Mouse (Mus musculus) E14TG2a.4 (cell line): ENCODE results near the gene Wdr6.
A peak's percentile ranks its signal among the peaks of the same experiment; 100 is the strongest.

ENCODE experiments used
- H3K27me3 ChIP-seq: 2 replicates; pipeline ENCODE4 v1.6.1; 2014; ENCODE audit warnings: low read length, control low read depth; ENCODE audit not compliant: insufficient read depth
- H3K36me3 ChIP-seq: 2 replicates; pipeline ENCODE4 v1.6.1; 2014; ENCODE audit warnings: low read length, control low read depth; ENCODE audit not compliant: insufficient read depth
- H3K4me1 ChIP-seq: replicated peaks from 2 replicates; pipeline ENCODE4 v1.6.1; 2014; ENCODE audit warnings: low read depth, low read length, control low read depth
- H3K4me3 ChIP-seq: replicated peaks from 2 replicates; pipeline ENCODE4 v1.5.1; 2014; ENCODE audit warnings: mild to moderate bottlenecking, low read length
- H3K9me3 ChIP-seq: 2 replicates; pipeline ENCODE4 v1.6.1; 2014; ENCODE audit warnings: low read length, control low read depth
- CTCF ChIP-seq: conservative IDR thresholded peaks from 2 replicates; pipeline ENCODE4 v1.5.1; 2014; ENCODE audit warnings: low read length
- NANOG ChIP-seq: IDR thresholded peaks from 2 replicates; pipeline ENCODE4 v1.6.1; 2014; ENCODE audit warnings: borderline replicate concordance, low read length, mixed read lengths
- POU5F1 ChIP-seq: IDR thresholded peaks from 2 replicates; pipeline ENCODE4 v1.6.1; 2014; ENCODE audit warnings: low read length, borderline replicate concordance

Wdr6 gene

DNA sequence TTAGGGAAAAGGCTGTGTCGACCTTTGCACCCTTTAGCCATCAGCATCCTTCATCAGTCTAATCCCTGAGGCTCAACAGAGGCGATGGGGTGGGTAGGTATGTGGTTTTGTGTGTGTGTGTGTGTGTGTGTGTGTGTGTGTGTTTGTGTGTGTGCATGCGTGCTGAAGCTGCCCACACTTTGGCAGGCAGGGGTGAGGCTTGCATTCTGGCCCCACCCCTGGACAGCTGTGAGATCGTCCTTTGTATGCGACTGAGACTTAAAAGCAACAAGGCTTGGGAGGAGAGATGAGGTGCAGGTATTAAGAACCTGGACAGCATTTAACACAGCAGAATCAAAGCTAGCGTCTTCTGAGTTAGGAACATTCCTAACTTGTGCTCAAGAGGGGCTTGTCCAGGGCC, 1.5 kb downstream of the Wdr6 start:
- Histone ChIP-seq H3K36me3 (peaks cover 62% of the 10 kb centered on the region), H3K27me3 (no peaks in the 10 kb centered on the region)
- TF ChIP-seq NANOG (no peak), CTCF (no peak), POU5F1 (no peak)

DNA sequence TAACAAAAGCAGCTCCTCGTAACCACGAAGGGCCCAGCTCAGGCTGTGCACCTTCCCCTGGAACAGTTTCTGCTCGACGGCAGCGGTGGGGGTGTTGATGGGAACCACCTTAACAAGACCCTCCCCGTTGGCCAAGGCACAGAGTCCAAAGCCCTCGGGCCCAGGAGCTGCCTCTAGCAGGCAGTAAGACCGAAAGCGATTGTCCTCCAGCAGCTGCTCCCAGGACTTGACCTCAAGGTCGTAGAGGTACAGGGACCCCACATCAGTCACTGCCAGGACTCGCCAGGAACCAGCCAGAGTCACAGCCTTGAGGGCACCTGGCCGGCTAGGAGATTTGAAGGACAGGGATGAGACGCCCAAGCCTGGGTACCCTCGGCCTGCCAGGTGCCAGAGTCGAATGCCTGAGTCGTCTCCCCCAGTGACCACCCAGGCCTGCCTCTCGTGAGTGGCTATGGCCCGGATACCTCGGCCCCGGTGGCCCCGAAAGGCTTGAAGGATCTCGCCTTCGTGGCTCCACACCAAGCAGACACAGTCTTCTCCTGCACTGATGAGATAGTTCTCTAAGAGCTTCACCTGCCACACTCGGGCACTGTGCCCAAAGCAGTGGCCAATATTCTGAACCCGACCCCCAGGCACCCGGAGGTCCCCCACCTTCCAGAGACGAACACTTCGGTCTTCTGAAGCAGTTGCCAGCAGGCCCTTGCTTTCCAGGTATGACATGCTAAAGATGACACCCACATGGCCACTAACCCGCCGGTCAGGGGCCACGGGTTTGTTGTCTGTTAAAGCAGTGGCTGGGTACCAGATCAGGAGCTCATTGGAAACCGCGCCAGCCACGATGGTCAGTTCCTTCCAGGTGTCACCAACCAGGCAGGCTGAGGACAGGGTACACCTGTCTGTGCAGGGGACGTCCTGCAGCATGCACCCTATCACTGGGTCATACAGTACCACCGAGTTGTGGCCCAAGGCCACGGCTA, 2.9 kb downstream of the Wdr6 start:
- peaks cover 64% of the 10 kb centered on the region for H3K36me3 ChIP-seq
- no peaks in the 10 kb centered on the region for H3K27me3 ChIP-seq
- TF ChIP-seq POU5F1: no peak
- no peak for TF ChIP-seq CTCF
- TF ChIP-seq NANOG: no peak
- H3K4me3 ChIP-seq: peak overlapping the region; percentile 54; the same call in 1 of the 2 replicates
- peaks cover 93% of the 10 kb centered on the region for H3K4me1 ChIP-seq
- no peaks in the 10 kb centered on the region for H3K9me3 ChIP-seq

More for the DNA sequence above, 1.5 kb downstream of the Wdr6 start:
- Histone ChIP-seq H3K4me1 (peaks cover 87% of the 10 kb centered on the region), H3K9me3 (no peaks in the 10 kb centered on the region), H3K4me3 (peak overlapping the region; percentile 91)

DNA sequence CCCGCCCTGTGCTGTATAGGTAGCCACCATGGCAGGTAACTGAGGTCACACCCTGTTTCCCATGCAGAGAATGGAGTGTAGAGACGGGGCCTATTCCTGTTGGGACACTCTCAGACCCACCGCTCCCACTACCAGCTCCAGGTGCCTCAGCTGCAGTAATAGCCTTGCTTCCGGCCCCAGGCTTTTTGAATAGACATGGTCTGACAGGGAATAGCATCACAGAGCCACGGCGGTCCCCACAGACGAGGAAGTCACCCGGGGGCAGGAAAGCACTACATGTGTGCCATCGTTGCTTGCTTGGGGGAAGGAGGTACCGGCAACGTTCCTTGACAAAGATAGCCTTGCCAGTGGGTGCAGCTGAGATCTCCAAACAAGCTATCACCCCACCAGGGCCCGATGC, 3.6 kb downstream of the Wdr6 start:
- H3K27me3 ChIP-seq: no peaks in the 10 kb centered on the region
- TF ChIP-seq CTCF (no peak), NANOG (no peak), POU5F1 (no peak)
- H3K36me3 ChIP-seq: peaks cover 63% of the 10 kb centered on the region
- H3K4me3 ChIP-seq: peak overlapping the region; percentile 54; the same call in 1 of the 2 replicates
- peaks cover 94% of the 10 kb centered on the region for H3K4me1 ChIP-seq
- no peaks in the 10 kb centered on the region for H3K9me3 ChIP-seq

DNA sequence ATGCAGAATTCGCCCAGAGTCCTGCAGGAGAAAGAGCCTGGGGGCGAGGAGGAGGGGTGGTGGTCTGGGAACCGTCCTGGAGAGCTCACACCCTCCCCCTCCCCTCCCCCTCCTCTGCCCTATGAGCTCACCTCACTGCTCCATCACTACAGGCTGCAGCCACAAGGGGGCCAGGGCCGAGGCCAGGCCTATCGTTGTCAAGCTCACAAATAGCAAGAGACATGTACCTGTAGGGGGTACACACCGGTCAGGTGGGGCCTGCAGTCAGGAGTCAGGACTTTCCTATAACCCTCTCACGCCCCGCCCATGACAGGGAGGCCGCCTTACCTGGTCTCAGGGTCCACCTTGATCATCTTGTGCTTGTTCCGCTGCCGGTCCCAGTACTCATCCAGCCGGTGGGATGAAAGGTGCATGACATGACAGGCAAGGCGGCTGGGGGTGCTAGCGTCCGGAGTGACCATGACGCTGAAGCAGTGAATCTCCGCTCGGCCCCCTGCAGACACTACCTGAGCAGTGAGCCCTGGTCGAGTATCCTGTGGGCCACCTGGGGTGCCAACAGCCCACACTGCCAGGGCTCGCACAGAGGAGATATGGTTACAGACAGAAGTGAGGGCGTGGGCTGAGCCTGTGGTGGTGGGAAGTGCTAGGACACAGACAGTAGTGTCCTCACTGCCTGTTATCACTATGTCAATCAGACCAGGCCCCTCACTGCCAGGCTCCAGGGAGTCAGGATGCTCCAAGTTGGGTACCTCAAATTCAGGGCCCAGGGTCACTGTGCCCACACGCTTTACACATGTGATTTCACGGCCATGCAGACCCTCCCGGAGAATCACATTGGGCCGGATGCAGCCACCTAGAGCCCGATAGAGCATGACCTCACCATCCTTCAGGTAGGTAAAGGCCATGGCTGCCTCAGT, 4.5 kb downstream of the Wdr6 start:
- Histone ChIP-seq H3K9me3 (no peaks in the 10 kb centered on the region), H3K27me3 (no peaks in the 10 kb centered on the region), H3K36me3 (peaks cover 63% of the 10 kb centered on the region), H3K4me1 (peaks cover 91% of the 10 kb centered on the region), H3K4me3 (peak overlapping the region; percentile 54)
- TF ChIP-seq NANOG (no peak), CTCF (peak; percentile 45)

GRCm38 (mm10) chr9:108572321-108572720, 6.2 kb downstream of the Wdr6 start:
- 0 out of 2 replicates have a peak overlapping the region, but pooled peaks have one; percentile 13 for H3K4me3 ChIP-seq

GRCm38 (mm10) chr9:108571401-108571973, 7.1 kb downstream of the Wdr6 start:
- TF ChIP-seq CTCF: no peak
- no peak for TF ChIP-seq POU5F1
- TF ChIP-seq NANOG: no peak
- H3K27me3 ChIP-seq: no peaks in the 10 kb centered on the region
- H3K4me3 ChIP-seq: no peak overlapping the region
- peaks cover 86% of the 10 kb centered on the region for H3K4me1 ChIP-seq
- peaks cover 57% of the 10 kb centered on the region for H3K36me3 ChIP-seq
- no peaks in the 10 kb centered on the region for H3K9me3 ChIP-seq

More at GRCm38 (mm10) chr9:108572321-108572720, 6.2 kb downstream of the Wdr6 start:
- Histone ChIP-seq H3K4me1 (peaks cover 94% of the 10 kb centered on the region), H3K9me3 (no peaks in the 10 kb centered on the region), H3K27me3 (no peaks in the 10 kb centered on the region), H3K36me3 (peaks cover 63% of the 10 kb centered on the region)
- TF ChIP-seq CTCF: no peak
- no peak for TF ChIP-seq POU5F1
- TF ChIP-seq NANOG: no peak

DNA sequence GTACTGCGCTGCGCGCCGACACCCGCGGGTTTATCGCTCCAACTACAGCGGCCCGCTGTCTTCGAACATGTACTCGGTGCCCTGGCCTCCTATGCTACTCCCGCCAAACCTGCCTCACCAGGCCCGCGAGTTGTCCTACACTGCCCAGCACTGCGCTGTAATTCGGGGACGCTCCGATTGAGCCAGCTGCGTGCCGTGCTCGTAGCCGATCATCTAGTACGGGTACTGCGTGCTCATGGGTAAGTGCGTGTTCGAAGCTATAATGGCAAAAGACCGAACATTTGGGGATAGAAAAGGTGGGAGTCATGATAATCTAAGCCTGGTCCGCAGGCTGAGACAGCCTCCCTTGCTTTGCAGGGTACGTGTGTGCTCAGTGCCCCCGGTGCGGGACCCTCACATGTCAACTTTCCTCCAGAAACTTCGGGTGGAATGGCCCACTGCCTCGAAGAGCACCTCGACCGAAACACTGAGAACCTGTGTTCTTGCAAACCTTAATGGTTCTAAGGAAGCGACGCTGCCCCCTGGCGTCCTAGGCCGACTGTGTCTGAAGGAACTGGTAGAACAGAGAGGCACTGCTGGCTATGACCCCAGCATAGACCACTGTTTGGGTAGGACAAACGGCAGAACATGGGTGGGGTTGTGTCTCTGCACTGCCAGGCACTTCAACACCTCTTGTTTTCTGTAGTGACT, 8.2 kb downstream of the Wdr6 start:
- Histone ChIP-seq H3K27me3 (no peaks in the 10 kb centered on the region), H3K36me3 (peaks cover 55% of the 10 kb centered on the region), H3K4me3 (peak overlapping the region; percentile 92), H3K4me1 (peaks cover 85% of the 10 kb centered on the region), H3K9me3 (no peaks in the 10 kb centered on the region)
- peak; percentile 60 for TF ChIP-seq CTCF
- TF ChIP-seq NANOG: no peak
